Mouse (Mus musculus): ENCODE results near the gene Rexo5. TPM values are rescaled to one million over a fixed set of nuclear protein-coding genes. Genes with fewer than 3 reads are reported as not detected.
A peak's percentile ranks its signal among the peaks of the same experiment; 100 is the strongest.

The Rexo5 gene
- polyA plus RNA-seq, 1 experiment = 3.5 TPM

DNA sequence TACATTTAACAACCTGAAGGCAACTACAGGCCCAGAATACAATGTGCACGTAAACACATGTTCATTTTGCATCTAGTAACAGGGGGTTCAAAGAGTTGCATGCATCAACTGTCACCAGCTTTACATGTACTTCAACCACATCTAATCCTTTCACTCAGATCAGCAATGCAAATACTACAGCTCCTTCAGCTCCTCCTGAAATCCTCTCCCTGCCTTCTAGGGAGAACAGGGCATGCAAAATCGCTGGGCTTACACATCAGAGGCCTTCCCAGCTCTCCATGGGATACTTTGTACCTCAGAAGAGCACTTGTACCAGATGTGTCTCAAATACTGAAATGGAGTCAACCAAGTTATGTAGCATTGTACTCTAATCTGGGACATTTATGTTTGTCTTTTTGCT, 79.2 kb downstream of the Rexo5 start:
- no peaks in the 10 kb centered on the region for H3K27me3 ChIP-seq (ENCODE audit: control insufficient read depth, insufficient read depth, insufficient read length)
- no peaks in the 10 kb centered on the region for H3K79me2 ChIP-seq (ENCODE audit: control insufficient read depth, insufficient read depth)
- peaks cover 4% of the 10 kb centered on the region for H3K36me3 ChIP-seq (ENCODE audit: control insufficient read depth, insufficient read depth)
- H3ac ChIP-seq (ENCODE audit: control insufficient read depth, insufficient read length, low read depth) = no peak overlapping the region
- H3K4me3 ChIP-seq (ENCODE audit: insufficient read depth, poor library complexity, severe bottlenecking) = no peak overlapping the region
- TF ChIP-seq FOSL1 (IDR thresholded peaks at IDR 0.05; ENCODE audit: insufficient read depth, low read length, poor library complexity, severe bottlenecking) = no peak
- TF ChIP-seq CTCF (IDR thresholded peaks at IDR 0.05; ENCODE audit: control insufficient read depth, insufficient read depth, insufficient read length) = no peak
- TF ChIP-seq MAX (IDR thresholded peaks at IDR 0.05) = no peak
- TF ChIP-seq CEBPB (IDR thresholded peaks at IDR 0.05; ENCODE audit: low read depth) = no peak
- no peak for TF ChIP-seq USF1 (IDR thresholded peaks at IDR 0.05; ENCODE audit: low read depth)
- TF ChIP-seq MYOD1 (IDR thresholded peaks at IDR 0.05; ENCODE audit: control insufficient read depth, insufficient read length, low read depth) = no peak
- no peak for TF ChIP-seq MYOG (IDR thresholded peaks at IDR 0.05; ENCODE audit: control insufficient read depth, extremely low read depth, insufficient read length)
- peaks cover 4% of the 10 kb centered on the region for H3K79me3 ChIP-seq (ENCODE audit: low read depth)

DNA sequence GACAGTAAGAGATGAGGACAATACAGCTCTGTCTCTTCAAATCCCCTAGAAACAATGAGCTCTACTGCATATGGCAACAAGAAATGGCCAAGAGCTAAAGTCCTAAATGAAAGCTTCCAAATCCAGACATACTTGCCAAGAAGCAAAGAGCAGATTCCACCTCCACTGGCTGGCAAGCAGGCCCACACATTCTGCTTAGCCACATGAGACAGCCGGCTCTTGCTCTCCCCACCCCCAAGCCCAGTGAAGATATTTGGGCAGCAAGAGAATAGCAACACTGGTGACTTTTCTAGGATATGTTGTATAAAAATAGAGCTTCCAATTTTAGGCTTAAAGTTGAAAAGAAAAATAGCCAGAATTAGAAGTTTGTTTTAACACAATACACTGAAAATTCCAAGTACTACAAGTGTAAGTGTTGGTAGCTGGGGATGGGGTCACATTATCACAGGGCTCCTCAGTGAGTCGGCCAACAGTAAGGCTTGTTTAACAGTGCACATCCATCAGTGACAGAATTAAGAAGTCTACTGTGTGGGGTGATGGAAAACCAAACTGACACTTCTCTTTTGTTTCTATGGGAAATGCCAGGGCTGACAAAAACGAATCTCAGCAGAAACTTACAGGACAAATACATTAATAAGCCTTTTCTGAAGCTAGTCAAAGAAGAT, 82.1 kb downstream of the Rexo5 start:
- Histone ChIP-seq H3K4me3 (ENCODE audit: insufficient read depth, poor library complexity, severe bottlenecking) (no peak overlapping the region), H3K36me3 (ENCODE audit: control insufficient read depth, insufficient read depth) (peaks cover 4% of the 10 kb centered on the region), H3K27me3 (ENCODE audit: control insufficient read depth, insufficient read depth, insufficient read length) (no peaks in the 10 kb centered on the region), H3K79me2 (ENCODE audit: control insufficient read depth, insufficient read depth) (peaks cover 3% of the 10 kb centered on the region), H3K79me3 (ENCODE audit: low read depth) (peaks cover 2% of the 10 kb centered on the region), H3ac (ENCODE audit: control insufficient read depth, insufficient read length, low read depth) (no peak overlapping the region)
- TF ChIP-seq USF1 (IDR thresholded peaks at IDR 0.05; ENCODE audit: low read depth) = no peak
- TF ChIP-seq CTCF (IDR thresholded peaks at IDR 0.05; ENCODE audit: control insufficient read depth, insufficient read depth, insufficient read length) = no peak
- no peak for TF ChIP-seq CEBPB (IDR thresholded peaks at IDR 0.05; ENCODE audit: low read depth)
- TF ChIP-seq MYOG (IDR thresholded peaks at IDR 0.05; ENCODE audit: control insufficient read depth, extremely low read depth, insufficient read length) = no peak
- TF ChIP-seq MYOD1 (IDR thresholded peaks at IDR 0.05; ENCODE audit: control insufficient read depth, insufficient read length, low read depth) = no peak
- TF ChIP-seq FOSL1 (IDR thresholded peaks at IDR 0.05; ENCODE audit: insufficient read depth, low read length, poor library complexity, severe bottlenecking) = no peak
- TF ChIP-seq MAX (IDR thresholded peaks at IDR 0.05) = no peak

DNA sequence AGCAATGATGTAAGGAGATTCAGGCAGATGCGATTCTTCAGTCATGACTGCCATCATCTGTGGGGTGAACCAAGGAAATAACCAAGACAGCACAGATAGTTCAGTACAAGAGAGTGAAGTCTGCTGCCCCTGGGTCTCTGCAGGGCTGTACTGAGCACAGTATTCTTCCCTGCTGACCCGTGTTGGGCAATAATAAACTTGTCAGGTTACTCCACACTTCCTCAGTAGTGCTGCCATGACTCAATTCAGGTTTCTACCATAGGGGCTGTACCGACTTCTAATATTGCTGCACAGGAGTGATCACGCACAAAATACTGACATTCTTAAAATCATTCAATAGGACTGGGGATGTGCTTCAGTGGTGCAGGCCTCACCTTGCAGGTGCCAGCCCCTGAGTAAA, 85.4 kb downstream of the Rexo5 start:
- Histone ChIP-seq H3K27me3 (ENCODE audit: control insufficient read depth, insufficient read depth, insufficient read length) (no peaks in the 10 kb centered on the region), H3K4me3 (ENCODE audit: insufficient read depth, poor library complexity, severe bottlenecking) (no peak overlapping the region), H3K79me3 (ENCODE audit: low read depth) (peaks cover 2% of the 10 kb centered on the region), H3K79me2 (ENCODE audit: control insufficient read depth, insufficient read depth) (peaks cover 12% of the 10 kb centered on the region), H3K36me3 (ENCODE audit: control insufficient read depth, insufficient read depth) (peaks cover 4% of the 10 kb centered on the region), H3ac (ENCODE audit: control insufficient read depth, insufficient read length, low read depth) (no peak overlapping the region)
- TF ChIP-seq MYOD1 (IDR thresholded peaks at IDR 0.05; ENCODE audit: control insufficient read depth, insufficient read length, low read depth) = no peak
- no peak for TF ChIP-seq MAX (IDR thresholded peaks at IDR 0.05)
- TF ChIP-seq FOSL1 (IDR thresholded peaks at IDR 0.05; ENCODE audit: insufficient read depth, low read length, poor library complexity, severe bottlenecking) = no peak
- TF ChIP-seq USF1 (IDR thresholded peaks at IDR 0.05; ENCODE audit: low read depth) = no peak
- TF ChIP-seq MYOG (IDR thresholded peaks at IDR 0.05; ENCODE audit: control insufficient read depth, extremely low read depth, insufficient read length) = no peak
- TF ChIP-seq CTCF (IDR thresholded peaks at IDR 0.05; ENCODE audit: control insufficient read depth, insufficient read depth, insufficient read length) = no peak
- TF ChIP-seq CEBPB (IDR thresholded peaks at IDR 0.05; ENCODE audit: low read depth) = no peak

DNA sequence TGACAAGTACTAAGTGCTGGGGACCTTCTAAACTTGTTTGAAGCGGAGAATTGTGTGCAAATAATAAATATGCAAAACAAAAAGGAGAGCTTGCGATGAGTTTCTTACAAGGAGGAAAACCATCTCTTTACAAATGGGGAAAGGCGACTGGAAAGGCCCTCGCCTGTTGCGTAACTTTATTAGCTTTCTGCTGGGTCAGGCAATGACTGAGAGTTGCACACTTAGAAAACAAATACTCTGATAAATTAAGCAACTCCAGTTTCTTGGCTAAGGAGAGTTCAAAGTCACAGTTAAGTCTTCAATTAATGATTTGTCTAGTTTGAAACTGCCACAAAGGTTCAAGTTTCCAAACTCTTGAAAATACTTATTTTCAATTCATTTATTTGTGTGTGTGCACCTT, 86.5 kb downstream of the Rexo5 start:
- Histone ChIP-seq H3K36me3 (ENCODE audit: control insufficient read depth, insufficient read depth) (no peaks in the 10 kb centered on the region), H3K27me3 (ENCODE audit: control insufficient read depth, insufficient read depth, insufficient read length) (no peaks in the 10 kb centered on the region), H3K4me3 (ENCODE audit: insufficient read depth, poor library complexity, severe bottlenecking) (no peak overlapping the region), H3ac (ENCODE audit: control insufficient read depth, insufficient read length, low read depth) (no peak overlapping the region), H3K79me3 (ENCODE audit: low read depth) (peaks cover 2% of the 10 kb centered on the region), H3K79me2 (ENCODE audit: control insufficient read depth, insufficient read depth) (peaks cover 16% of the 10 kb centered on the region)
- TF ChIP-seq CTCF (IDR thresholded peaks at IDR 0.05; ENCODE audit: control insufficient read depth, insufficient read depth, insufficient read length) (no peak), MYOG (IDR thresholded peaks at IDR 0.05; ENCODE audit: control insufficient read depth, extremely low read depth, insufficient read length) (no peak), MAX (IDR thresholded peaks at IDR 0.05) (no peak), USF1 (IDR thresholded peaks at IDR 0.05; ENCODE audit: low read depth) (no peak), MYOD1 (IDR thresholded peaks at IDR 0.05; ENCODE audit: control insufficient read depth, insufficient read length, low read depth) (no peak), FOSL1 (IDR thresholded peaks at IDR 0.05; ENCODE audit: insufficient read depth, low read length, poor library complexity, severe bottlenecking) (no peak), CEBPB (IDR thresholded peaks at IDR 0.05; ENCODE audit: low read depth) (peak; percentile 16)

DNA sequence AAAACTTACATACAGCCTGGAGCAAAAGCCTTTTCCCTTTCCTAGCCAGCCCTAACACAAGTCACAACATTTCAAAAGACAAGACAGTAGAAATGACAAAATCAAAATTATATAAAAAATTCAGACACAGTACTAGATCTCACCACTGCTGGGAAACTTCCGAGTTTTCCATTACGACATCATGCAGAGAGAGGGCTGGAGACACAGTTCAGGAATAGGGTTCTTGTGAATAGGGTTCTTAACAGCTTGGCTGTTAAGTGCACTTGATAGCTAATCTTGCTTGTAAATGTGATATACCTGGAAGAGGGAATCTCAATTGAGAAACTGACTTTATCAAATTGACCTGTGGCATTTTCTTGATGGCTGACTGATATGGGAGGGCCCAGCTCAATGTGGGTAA, 87.4 kb downstream of the Rexo5 start:
- no peak overlapping the region for H3ac ChIP-seq (ENCODE audit: control insufficient read depth, insufficient read length, low read depth)
- H3K36me3 ChIP-seq (ENCODE audit: control insufficient read depth, insufficient read depth) = no peaks in the 10 kb centered on the region
- H3K27me3 ChIP-seq (ENCODE audit: control insufficient read depth, insufficient read depth, insufficient read length) = no peaks in the 10 kb centered on the region
- peaks cover 2% of the 10 kb centered on the region for H3K79me3 ChIP-seq (ENCODE audit: low read depth)
- TF ChIP-seq CTCF (IDR thresholded peaks at IDR 0.05; ENCODE audit: control insufficient read depth, insufficient read depth, insufficient read length) (no peak), USF1 (IDR thresholded peaks at IDR 0.05; ENCODE audit: low read depth) (no peak), CEBPB (IDR thresholded peaks at IDR 0.05; ENCODE audit: low read depth) (no peak), FOSL1 (IDR thresholded peaks at IDR 0.05; ENCODE audit: insufficient read depth, low read length, poor library complexity, severe bottlenecking) (no peak), MYOD1 (IDR thresholded peaks at IDR 0.05; ENCODE audit: control insufficient read depth, insufficient read length, low read depth) (no peak), MAX (IDR thresholded peaks at IDR 0.05) (no peak), MYOG (IDR thresholded peaks at IDR 0.05; ENCODE audit: control insufficient read depth, extremely low read depth, insufficient read length) (no peak)
- no peak overlapping the region for H3K4me3 ChIP-seq (ENCODE audit: insufficient read depth, poor library complexity, severe bottlenecking)
- peaks cover 20% of the 10 kb centered on the region for H3K79me2 ChIP-seq (ENCODE audit: control insufficient read depth, insufficient read depth)

All from C2C12 (cell line).